Mouse (Mus musculus) C2C12 (cell line): ENCODE results near the gene Cd37.

Source experiments
- CTCF ChIP-seq: IDR thresholded peaks from one replicate; pipeline ENCODE4 v1.5.1; 2011; ENCODE audit not compliant: control insufficient read depth, insufficient read depth, insufficient read length
- MAX ChIP-seq: IDR thresholded peaks from one replicate; pipeline ENCODE4 v1.6.1; 2011; ENCODE audit warnings: mild to moderate bottlenecking, control low read depth
- MYOG ChIP-seq: IDR thresholded peaks from one replicate; pipeline ENCODE4 v1.6.1; 2011; ENCODE audit not compliant: control insufficient read depth, insufficient read length; ENCODE audit errors: extremely low read depth
- USF1 ChIP-seq: IDR thresholded peaks from one replicate; pipeline ENCODE4 v1.6.1; 2011; ENCODE audit warnings: low read depth, mild to moderate bottlenecking, control low read depth, moderate library complexity

DNA sequence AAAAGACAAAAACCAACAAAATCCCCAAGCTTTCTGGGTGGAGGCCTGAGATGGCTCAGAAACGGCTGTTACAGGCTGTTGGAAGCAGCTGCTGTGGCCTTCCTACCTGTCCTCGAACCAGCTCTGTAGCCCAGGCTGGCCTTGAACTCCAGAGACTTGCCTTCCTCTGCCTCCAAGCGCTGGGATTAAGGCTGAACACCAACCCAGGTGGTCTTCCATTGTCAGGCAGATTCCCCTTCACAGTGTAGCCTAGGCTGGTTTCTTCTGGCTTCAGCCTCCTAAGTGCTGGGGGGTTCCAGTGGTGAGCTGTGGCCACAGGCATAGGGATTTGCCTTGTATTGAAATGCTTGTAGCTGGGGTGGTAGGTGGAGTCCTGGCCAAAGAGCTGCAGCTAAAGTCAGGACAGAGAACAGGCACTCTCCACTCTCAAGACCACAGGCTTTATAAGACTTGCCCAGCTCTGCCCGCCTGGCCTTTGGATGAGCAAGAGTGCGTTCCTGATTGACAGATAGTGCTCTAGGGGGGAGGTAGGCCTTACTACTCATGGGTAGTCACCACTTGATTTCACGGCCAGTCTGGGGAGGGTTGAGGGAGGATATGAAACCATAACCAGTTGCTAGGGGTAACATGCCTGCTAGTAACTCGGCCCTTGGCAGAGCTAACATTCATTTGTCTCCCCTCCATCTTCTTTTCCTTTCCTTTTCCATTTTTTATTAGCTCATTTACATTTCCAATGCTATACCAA lies 9.3 kb downstream of the Cd37 start:
- TF ChIP-seq CTCF = no peak
- no peak for TF ChIP-seq USF1
- TF ChIP-seq MAX = no peak
- TF ChIP-seq MYOG = no peak
